Mouse (Mus musculus) left cerebral cortex, adult 11 months (tissue): Measurements from ENCODE around the gene Snf8.

Source experiments
- DNase-seq: peaks from one replicate; pipeline ENCODE4 v3.0.0; 2022; ENCODE audit warnings: low spot score

Gene Snf8

GRCm38 (mm10) chr11:96034596-96035052 is at the start of gene Snf8:
TSS of gene Snf8 (plus strand) at chr11:96034885.
- peak; percentile 91 for DNase-seq

GRCm38 (mm10) chr11:95987854-95988447 is 46.7 kb upstream of the Snf8 start:
- no peak for DNase-seq

- DNase-seq = no peak
Measured at GRCm38 (mm10) chr11:95988533-95988932, 46.2 kb upstream of the Snf8 start.

GRCm38 (mm10) chr11:95989864-95990263 is 44.8 kb upstream of the Snf8 start:
- DNase-seq = no peak

GRCm38 (mm10) chr11:95990431-95990830 is 44.3 kb upstream of the Snf8 start:
- DNase-seq = no peak

GRCm38 (mm10) chr11:95990886-95991708 is 43.6 kb upstream of the Snf8 start:
- DNase-seq = no peak

GRCm38 (mm10) chr11:95994151-95994550 is 40.5 kb upstream of the Snf8 start:
- DNase-seq = no peak

GRCm38 (mm10) chr11:96003100-96003900 is 31.4 kb upstream of the Snf8 start:
- no peak for DNase-seq

- DNase-seq = no peak
Measured at GRCm38 (mm10) chr11:96003969-96004792, 30.5 kb upstream of the Snf8 start.

- no peak for DNase-seq
Measured at GRCm38 (mm10) chr11:96004793-96005402, 29.8 kb upstream of the Snf8 start.

GRCm38 (mm10) chr11:96005403-96006271 is 29.0 kb upstream of the Snf8 start, which contains the start of gene Igf2bp1:
TSS of gene Igf2bp1 (minus strand) at chr11:96005940.
- DNase-seq = no peak

GRCm38 (mm10) chr11:96006367-96006851 is 28.3 kb upstream of the Snf8 start:
- DNase-seq = no peak

GRCm38 (mm10) chr11:96006852-96007515 is 27.7 kb upstream of the Snf8 start:
- DNase-seq = no peak

- no peak for DNase-seq
Measured at GRCm38 (mm10) chr11:96007516-96008235, 27.0 kb upstream of the Snf8 start.

- DNase-seq = no peak
Measured at GRCm38 (mm10) chr11:96008827-96009226, 25.9 kb upstream of the Snf8 start.

GRCm38 (mm10) chr11:96011982-96012381 is 22.7 kb upstream of the Snf8 start:
- no peak for DNase-seq

- DNase-seq = no peak
Measured at GRCm38 (mm10) chr11:96015421-96015820, 19.3 kb upstream of the Snf8 start.

- DNase-seq = no peak
Measured at GRCm38 (mm10) chr11:96017941-96018351, 16.7 kb upstream of the Snf8 start.

- DNase-seq = no peak
Measured at GRCm38 (mm10) chr11:96020622-96021021, 14.1 kb upstream of the Snf8 start.
